Mouse (Mus musculus): ENCODE measurements around the gene Kcna7. TPM values are rescaled to one million over a fixed set of nuclear protein-coding genes. Genes with fewer than 3 reads are reported as not detected.

The Kcna7 gene
- polyA plus RNA-seq, 1 experiment from 2014 or later, result 0.52 TPM

- Histone ChIP-seq H3K27ac (ENCODE audit: poor library complexity, severe bottlenecking) (no peak overlapping the region), H3K4me3 (peak overlapping the region; percentile 66), H3K4me1 (replicated peaks) (peaks cover 35% of the 10 kb centered on the region), H3K36me3 (0 out of 2 replicates have a peak, but pooled peaks cover 3% of the 10 kb centered on the region), H3K9ac (peak overlapping the region; percentile 77), H3K4me2 (peak overlapping the region; percentile 99), H3K27me3 (replicated peaks) (peaks cover 67% of the 10 kb centered on the region), H3K9me3 (replicated peaks) (no peaks in the 10 kb centered on the region)
- ATAC-seq (ENCODE audit: insufficient number of reproducible peaks, low FRiP score), result peak; percentile 91
- WGBS, result under 1% methylated on average over 70 of the region's 70 CpGs
Measured at GRCm38 (mm10) chr7:45367020-45367880, 38.2 kb upstream of the Kcna7 start.

DNA sequence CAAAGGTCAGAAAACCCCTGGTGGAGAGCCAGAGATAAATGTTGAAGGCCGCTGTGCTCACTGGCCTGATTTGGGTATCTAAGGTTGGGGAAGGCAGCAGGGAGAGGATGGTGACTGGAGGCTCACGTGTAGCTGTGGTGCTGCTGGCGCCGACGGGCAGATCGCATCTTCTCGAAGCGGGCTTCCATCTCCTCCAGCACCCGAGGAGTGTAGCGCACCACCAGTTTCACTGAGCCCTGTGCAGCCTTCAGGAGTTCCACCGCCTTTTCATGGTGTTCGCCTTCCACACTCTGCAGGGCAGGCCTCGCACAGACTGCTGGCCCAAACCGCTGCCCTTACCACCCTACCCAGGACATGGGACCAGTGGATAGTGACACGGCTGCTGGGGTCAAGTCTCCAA, 37.3 kb upstream of the Kcna7 start:
- Histone ChIP-seq H3K27ac (ENCODE audit: poor library complexity, severe bottlenecking) (no peak overlapping the region), H3K9ac (peak overlapping the region; percentile 77), H3K9me3 (replicated peaks) (no peaks in the 10 kb centered on the region), H3K4me3 (no peak overlapping the region; the same call in 1 of the 2 replicates), H3K36me3 (peaks cover 8% of the 10 kb centered on the region; the same call in 1 of the 2 replicates), H3K4me1 (replicated peaks) (peaks cover 35% of the 10 kb centered on the region), H3K27me3 (replicated peaks) (peaks cover 57% of the 10 kb centered on the region), H3K4me2 (peak overlapping the region; percentile 99)
- ATAC-seq (ENCODE audit: insufficient number of reproducible peaks, low FRiP score), result no peak
- 74% methylated on average over 15 of the region's 15 CpGs for WGBS

- H3K4me2 ChIP-seq, result peak overlapping the region; percentile 90; the same call in 1 of the 2 replicates
- peaks cover 47% of the 10 kb centered on the region for H3K27me3 ChIP-seq (replicated peaks)
- no peaks in the 10 kb centered on the region for H3K9me3 ChIP-seq (replicated peaks)
- peaks cover 35% of the 10 kb centered on the region for H3K4me1 ChIP-seq (replicated peaks)
- H3K9ac ChIP-seq, result peak overlapping the region; percentile 65; the same call in 1 of the 2 replicates
- H3K36me3 ChIP-seq, result peaks cover 17% of the 10 kb centered on the region; the same call in 1 of the 2 replicates
- 67% methylated on average over 16 of the region's 16 CpGs for WGBS
- no peak for ATAC-seq (ENCODE audit: insufficient number of reproducible peaks, low FRiP score)
- H3K4me3 ChIP-seq, result no peak overlapping the region; the same call in 1 of the 2 replicates
- H3K27ac ChIP-seq (ENCODE audit: poor library complexity, severe bottlenecking), result no peak overlapping the region
Measured at GRCm38 (mm10) chr7:45369022-45369745, 36.3 kb upstream of the Kcna7 start.

DNA sequence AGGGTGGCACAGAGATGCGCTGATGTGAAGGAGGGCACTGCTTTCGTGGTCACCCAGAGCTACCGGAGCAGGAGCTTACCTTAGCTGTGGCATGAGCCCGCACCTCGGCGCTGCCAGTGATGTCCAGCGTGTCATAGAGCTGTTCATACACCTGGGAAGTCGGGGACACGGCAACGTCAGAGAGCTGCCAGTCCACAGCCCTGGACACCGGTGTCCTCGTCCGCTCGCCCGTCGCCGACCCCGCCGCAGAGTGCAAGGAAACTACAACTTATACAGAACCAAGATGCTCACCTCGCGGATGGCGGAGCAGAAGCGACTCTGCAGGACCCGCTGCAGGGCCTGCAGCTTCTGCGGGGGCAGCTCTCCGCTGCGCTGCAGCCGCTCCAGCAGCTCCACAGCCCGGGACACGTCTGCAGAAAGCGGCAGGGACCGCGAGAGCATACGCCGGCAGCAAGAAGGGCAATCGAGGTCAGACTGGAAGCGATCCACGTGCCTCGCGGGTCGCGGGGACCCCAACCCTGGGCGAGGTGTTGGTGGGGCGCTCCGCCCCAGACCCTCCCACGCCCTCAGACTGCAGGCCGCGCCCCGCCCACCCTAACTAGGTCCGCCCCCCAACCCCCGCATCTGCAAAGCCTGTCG, 35.5 kb upstream of the Kcna7 start:
- peaks cover 35% of the 10 kb centered on the region for H3K4me1 ChIP-seq (replicated peaks)
- H3K27me3 ChIP-seq (replicated peaks), result peaks cover 39% of the 10 kb centered on the region
- H3K4me2 ChIP-seq, result peak overlapping the region; percentile 90
- H3K27ac ChIP-seq (ENCODE audit: poor library complexity, severe bottlenecking), result no peak overlapping the region
- peaks cover 22% of the 10 kb centered on the region for H3K36me3 ChIP-seq
- no peak; the same call in 1 of the 2 replicates for ATAC-seq (ENCODE audit: insufficient number of reproducible peaks, low FRiP score)
- H3K4me3 ChIP-seq, result peak overlapping the region; percentile 53
- peak overlapping the region; percentile 65 for H3K9ac ChIP-seq
- WGBS, result 7% methylated on average over 51 of the region's 52 CpGs
- H3K9me3 ChIP-seq (replicated peaks), result no peaks in the 10 kb centered on the region

DNA sequence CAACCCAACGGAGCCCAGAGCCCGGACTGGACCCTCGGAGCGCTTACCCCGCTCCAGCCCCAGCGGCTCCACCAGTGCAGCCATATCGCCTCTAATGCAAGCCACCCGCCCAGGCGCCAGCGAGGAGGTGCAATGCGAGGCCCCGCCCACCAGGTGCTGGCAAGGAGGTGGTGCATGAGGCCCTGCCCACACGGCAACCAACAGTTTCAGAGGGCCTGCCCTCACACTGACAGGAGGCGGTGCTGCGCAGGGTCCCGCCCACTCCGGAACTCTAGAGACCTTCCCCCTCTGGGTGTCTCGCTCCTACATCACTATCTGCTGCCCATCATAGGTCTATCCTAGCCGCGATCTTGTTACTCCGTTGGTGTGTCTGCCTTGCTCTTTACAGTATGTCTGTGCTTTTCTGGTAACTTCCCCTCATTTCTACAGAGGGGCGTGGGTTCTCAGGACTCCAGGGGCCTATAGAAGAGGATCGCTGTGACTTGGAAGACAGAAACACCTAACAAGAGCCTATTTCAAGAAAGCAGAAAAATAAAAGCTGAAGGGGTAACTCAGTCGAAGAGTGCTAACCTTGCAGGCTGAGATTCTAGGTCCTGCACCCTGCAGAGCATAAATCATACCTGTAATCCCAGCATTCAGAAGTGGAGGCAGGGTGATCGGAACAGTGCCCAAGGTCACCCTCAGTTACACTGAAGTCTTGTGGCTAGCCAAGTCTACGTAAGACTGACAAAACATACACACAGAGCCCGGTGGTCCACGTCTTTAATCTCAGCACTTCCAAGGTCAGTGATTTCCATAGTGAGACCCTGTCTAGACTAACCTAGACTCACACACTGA, 34.8 kb upstream of the Kcna7 start, which contains the start of gene Lin7b:
Gene Lin7b (minus strand): TSS at position 109 of the 837 bp plus-strand sequence.
- no peak within 1 kb of the TSS for H3K27ac ChIP-seq (ENCODE audit: poor library complexity, severe bottlenecking)
- 9% methylated on average over 28 of the region's 28 CpGs for WGBS

DNA sequence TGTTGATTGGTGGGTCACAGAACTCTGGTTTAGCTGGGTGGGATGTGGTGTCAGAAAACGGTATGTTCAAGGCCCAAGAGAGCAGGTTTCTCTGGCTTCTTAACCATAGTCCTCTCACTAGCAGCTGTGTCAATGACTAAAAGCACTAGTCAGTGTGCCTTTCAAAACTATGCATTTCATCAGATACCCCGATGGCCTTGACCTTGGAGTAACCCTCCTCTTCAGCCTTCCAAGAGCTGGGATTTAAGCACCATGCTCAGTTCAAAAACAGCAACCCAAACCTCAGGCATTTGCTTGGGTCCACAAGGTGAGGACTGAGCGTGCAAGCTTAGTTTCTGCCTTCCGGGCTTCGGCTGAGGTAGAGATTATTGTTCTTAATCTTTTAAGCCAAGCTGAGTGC, 33.1 kb upstream of the Kcna7 start:
- 70% methylated on average over 5 of the region's 5 CpGs for WGBS
- H3K4me3 ChIP-seq, result no peak overlapping the region
- peaks cover 23% of the 10 kb centered on the region for H3K4me1 ChIP-seq (replicated peaks)
- H3K27ac ChIP-seq (ENCODE audit: poor library complexity, severe bottlenecking), result no peak overlapping the region
- no peak overlapping the region for H3K9ac ChIP-seq
- peaks cover 45% of the 10 kb centered on the region for H3K36me3 ChIP-seq
- no peaks in the 10 kb centered on the region for H3K9me3 ChIP-seq (replicated peaks)
- no peak for ATAC-seq (ENCODE audit: insufficient number of reproducible peaks, low FRiP score)
- no peak overlapping the region for H3K4me2 ChIP-seq
- H3K27me3 ChIP-seq (replicated peaks), result peaks cover 22% of the 10 kb centered on the region

More for the DNA sequence above, 34.8 kb upstream of the Kcna7 start, which contains the start of gene Lin7b:
- Histone ChIP-seq H3K4me3 (peak within 1 kb of the TSS; percentile 53), H3K4me2 (peak within 1 kb of the TSS; percentile 90), H3K9me3 (replicated peaks) (no peaks in the 10 kb centered on the region), H3K36me3 (peaks cover 28% of the 10 kb centered on the region), H3K27me3 (replicated peaks) (peaks cover 32% of the 10 kb centered on the region), H3K9ac (peak within 1 kb of the TSS; percentile 65), H3K4me1 (replicated peaks) (peaks cover 34% of the 10 kb centered on the region)
- peak; percentile 70 for ATAC-seq (ENCODE audit: insufficient number of reproducible peaks, low FRiP score)

DNA sequence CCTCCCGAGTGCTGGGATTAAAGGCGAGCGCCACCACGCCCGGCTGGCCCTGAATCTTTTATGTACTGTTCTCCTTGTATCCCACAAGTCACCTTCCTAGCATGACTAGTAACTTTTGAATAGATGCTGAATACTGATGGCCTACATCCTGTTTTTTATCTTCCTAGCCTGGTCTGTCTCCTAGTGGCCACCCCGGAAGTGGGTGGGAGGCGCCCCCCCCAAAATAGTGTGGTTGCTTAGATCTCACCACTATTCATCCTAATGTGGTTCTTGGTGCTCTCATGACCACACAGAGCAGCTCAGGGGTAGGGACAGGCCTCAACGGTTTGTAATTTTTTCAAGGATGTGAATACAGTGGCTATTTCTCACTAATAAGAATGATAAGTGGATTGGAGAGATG, 30.8 kb upstream of the Kcna7 start:
- ATAC-seq (ENCODE audit: insufficient number of reproducible peaks, low FRiP score), result no peak
- H3K4me2 ChIP-seq, result no peak overlapping the region
- no peak overlapping the region for H3K4me3 ChIP-seq
- H3K9ac ChIP-seq, result no peak overlapping the region
- H3K4me1 ChIP-seq (replicated peaks), result peaks cover 16% of the 10 kb centered on the region
- peaks cover 68% of the 10 kb centered on the region for H3K36me3 ChIP-seq
- H3K27me3 ChIP-seq (replicated peaks), result peaks cover 4% of the 10 kb centered on the region
- H3K9me3 ChIP-seq (replicated peaks), result no peaks in the 10 kb centered on the region
- no peak overlapping the region for H3K27ac ChIP-seq (ENCODE audit: poor library complexity, severe bottlenecking)
- 92% methylated on average over 8 of the region's 8 CpGs for WGBS

- 82% methylated on average over 1 of the region's 1 CpGs for WGBS
Measured at GRCm38 (mm10) chr7:45376057-45376456, 29.4 kb upstream of the Kcna7 start.

GRCm38 (mm10) chr7:45386077-45386476, 19.4 kb upstream of the Kcna7 start:
- Histone ChIP-seq H3K27ac (ENCODE audit: poor library complexity, severe bottlenecking) (no peak overlapping the region), H3K9ac (no peak overlapping the region), H3K4me2 (no peak overlapping the region), H3K36me3 (peaks cover 96% of the 10 kb centered on the region), H3K27me3 (replicated peaks) (no peaks in the 10 kb centered on the region), H3K4me1 (replicated peaks) (no peaks in the 10 kb centered on the region), H3K9me3 (replicated peaks) (no peaks in the 10 kb centered on the region), H3K4me3 (no peak overlapping the region)
- WGBS, result 92% methylated on average over 3 of the region's 3 CpGs
- ATAC-seq (ENCODE audit: insufficient number of reproducible peaks, low FRiP score), result no peak

More at GRCm38 (mm10) chr7:45376057-45376456, 29.4 kb upstream of the Kcna7 start:
- H3K36me3 ChIP-seq, result peaks cover 82% of the 10 kb centered on the region
- H3K27ac ChIP-seq (ENCODE audit: poor library complexity, severe bottlenecking), result no peak overlapping the region
- H3K4me2 ChIP-seq, result no peak overlapping the region
- H3K4me3 ChIP-seq, result no peak overlapping the region
- no peaks in the 10 kb centered on the region for H3K9me3 ChIP-seq (replicated peaks)
- ATAC-seq (ENCODE audit: insufficient number of reproducible peaks, low FRiP score), result no peak
- peaks cover 6% of the 10 kb centered on the region for H3K4me1 ChIP-seq (replicated peaks)
- H3K9ac ChIP-seq, result no peak overlapping the region
- no peaks in the 10 kb centered on the region for H3K27me3 ChIP-seq (replicated peaks)

DNA sequence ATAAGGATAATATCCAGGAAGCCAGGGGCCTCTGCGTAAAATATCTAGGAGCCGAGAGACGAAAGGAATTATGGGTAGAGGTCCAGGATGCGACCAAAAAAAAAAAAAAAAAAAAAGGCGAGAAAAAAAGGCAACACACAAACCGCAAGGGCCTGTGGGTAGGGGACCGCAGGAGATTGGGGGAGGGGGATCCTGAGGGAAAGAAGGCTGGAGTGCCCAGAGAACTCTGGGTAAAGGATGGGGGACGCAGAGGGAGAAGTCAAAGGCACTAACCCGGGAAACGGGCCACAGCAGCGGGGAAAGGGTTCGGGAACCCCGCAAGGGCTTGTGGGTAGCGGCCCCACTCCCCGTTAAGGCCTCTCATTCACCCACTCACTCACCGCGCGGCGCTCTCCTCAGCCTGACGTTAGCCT, 10.3 kb upstream of the Kcna7 start:
- Histone ChIP-seq H3K9me3 (replicated peaks) (no peaks in the 10 kb centered on the region), H3K4me1 (replicated peaks) (peaks cover 17% of the 10 kb centered on the region), H3K27ac (ENCODE audit: poor library complexity, severe bottlenecking) (peak overlapping the region; percentile 100), H3K4me2 (peak overlapping the region; percentile 94), H3K36me3 (peaks cover 25% of the 10 kb centered on the region), H3K27me3 (replicated peaks) (no peaks in the 10 kb centered on the region), H3K4me3 (peak overlapping the region; percentile 96), H3K9ac (peak overlapping the region; percentile 98)
- peak; percentile 79 for ATAC-seq (ENCODE audit: insufficient number of reproducible peaks, low FRiP score)
- WGBS, result under 1% methylated on average over 19 of the region's 20 CpGs

All from heart, embryonic 12.5 days (tissue).